Mouse (Mus musculus) myocyte (in vitro differentiated cells): Measurements from ENCODE around the gene Clcn5.

Experiments used
- CEBPB ChIP-seq: IDR thresholded peaks from 2 replicates; pipeline ENCODE4 v1.6.1; 2011; ENCODE audit warnings: mild to moderate bottlenecking, moderate library complexity; ENCODE audit not compliant: poor library complexity, insufficient read depth, severe bottlenecking
- E2F4 ChIP-seq: IDR thresholded peaks from one replicate; pipeline ENCODE4 v1.6.1; 2011; ENCODE audit warnings: mild to moderate bottlenecking, control low read depth, moderate library complexity; ENCODE audit not compliant: insufficient read depth
- MAX ChIP-seq: IDR thresholded peaks from one replicate; pipeline ENCODE4 v1.6.1; 2011; ENCODE audit warnings: low read depth, mild to moderate bottlenecking, control low read depth
- MYOD1 ChIP-seq, 3 experiments: IDR thresholded peaks; one replicate each; pipeline ENCODE4 v1.6.1; 2011; ENCODE audit warnings: control low read depth in 2 of 3, low read depth in 2 of 3, mild to moderate bottlenecking in 2 of 3, moderate library complexity in 1 of 3; ENCODE audit not compliant: insufficient read length in 2 of 3, control insufficient read depth in 1 of 3
- MYOG ChIP-seq, 3 experiments: IDR thresholded peaks; one replicate each; pipeline ENCODE4 v1.6.1; 2011; ENCODE audit warnings: control low read depth in 2 of 3, low read depth in 2 of 3, mild to moderate bottlenecking in 2 of 3; ENCODE audit not compliant: insufficient read length in 2 of 3, control insufficient read depth in 1 of 3, insufficient read depth in 1 of 3
- POLR2A ChIP-seq: IDR thresholded peaks from one replicate; pipeline ENCODE4 v1.6.1; 2011; ENCODE audit warnings: low read depth, mild to moderate bottlenecking, control low read depth, moderate library complexity; ENCODE audit not compliant: insufficient read length
- POLR2AphosphoS2 ChIP-seq: IDR thresholded peaks from one replicate; pipeline ENCODE4 v1.6.1; 2011; ENCODE audit warnings: low read depth, control low read depth; ENCODE audit not compliant: insufficient read length
- REST ChIP-seq: IDR thresholded peaks from one replicate; pipeline ENCODE4 v1.6.1; 2011; ENCODE audit warnings: mild to moderate bottlenecking, control low read depth, moderate library complexity; ENCODE audit not compliant: insufficient read depth, insufficient read length
- SRF ChIP-seq: IDR thresholded peaks from one replicate; pipeline ENCODE4 v1.6.1; 2011; ENCODE audit warnings: low read depth; ENCODE audit not compliant: control insufficient read depth, insufficient read length
- TCF12 ChIP-seq: IDR thresholded peaks from one replicate; pipeline ENCODE4 v1.6.1; 2011; ENCODE audit warnings: mild to moderate bottlenecking, control low read depth; ENCODE audit not compliant: poor library complexity, insufficient read depth, severe bottlenecking
- TCF3 ChIP-seq: IDR thresholded peaks from one replicate; pipeline ENCODE4 v1.6.1; 2011; ENCODE audit warnings: low read depth, control low read depth; ENCODE audit not compliant: insufficient read length
- USF1 ChIP-seq: IDR thresholded peaks from one replicate; pipeline ENCODE4 v1.6.1; 2011; ENCODE audit warnings: low read depth, mild to moderate bottlenecking, control low read depth, moderate library complexity

GRCm38 (mm10) chrX:7314645-7315044 lies 4.5 kb downstream of the Clcn5 start:
- no peak for TF ChIP-seq POLR2A
- TF ChIP-seq CEBPB, result no peak
- TF ChIP-seq TCF12, result no peak
- TF ChIP-seq POLR2AphosphoS2, result no peak
- TF ChIP-seq MYOG (IDR thresholded peaks at IDR 0.05; ENCODE audit: control insufficient read depth in 1 of 3, insufficient read depth in 1 of 3, insufficient read length in 2 of 3, low read depth in 2 of 3), result no peak
- TF ChIP-seq TCF3, result no peak
- TF ChIP-seq SRF, result no peak
- TF ChIP-seq USF1, result no peak
- no peak for TF ChIP-seq MAX
- no peak for TF ChIP-seq MYOD1 (IDR thresholded peaks at IDR 0.05; ENCODE audit: control insufficient read depth in 1 of 3, insufficient read length in 2 of 3, low read depth in 2 of 3)
- no peak for TF ChIP-seq REST
- TF ChIP-seq E2F4, result no peak
